Mouse (Mus musculus) mesoderm, embryonic 11.5 days (tissue): ENCODE results near the gene Fam172a.

Source experiments
- DNase-seq: peaks from one replicate; pipeline ENCODE4 v3.0.0-alpha.2; 2012; ENCODE audit warnings: low read depth, low spot score

Fam172a gene

DNA sequence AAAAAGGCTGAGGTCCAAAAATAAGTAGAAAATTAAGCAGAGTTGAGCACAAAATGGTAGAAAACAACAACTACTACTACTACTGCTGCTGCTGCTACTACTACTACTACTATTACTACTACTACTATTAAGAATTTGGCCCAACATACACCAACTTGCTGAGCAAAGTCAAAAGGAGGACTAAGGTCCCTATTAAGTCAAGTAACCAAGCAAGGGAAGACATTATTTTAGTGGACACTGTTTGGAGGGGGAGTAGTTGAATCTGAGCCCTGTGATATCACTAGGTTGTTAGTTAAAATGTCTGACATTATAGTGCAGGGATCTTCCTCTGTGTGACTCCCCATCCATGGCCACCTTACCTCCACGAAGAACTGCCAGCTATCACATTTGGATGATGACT lies 476.2 kb downstream of the Fam172a start:
- no peak for DNase-seq

DNA sequence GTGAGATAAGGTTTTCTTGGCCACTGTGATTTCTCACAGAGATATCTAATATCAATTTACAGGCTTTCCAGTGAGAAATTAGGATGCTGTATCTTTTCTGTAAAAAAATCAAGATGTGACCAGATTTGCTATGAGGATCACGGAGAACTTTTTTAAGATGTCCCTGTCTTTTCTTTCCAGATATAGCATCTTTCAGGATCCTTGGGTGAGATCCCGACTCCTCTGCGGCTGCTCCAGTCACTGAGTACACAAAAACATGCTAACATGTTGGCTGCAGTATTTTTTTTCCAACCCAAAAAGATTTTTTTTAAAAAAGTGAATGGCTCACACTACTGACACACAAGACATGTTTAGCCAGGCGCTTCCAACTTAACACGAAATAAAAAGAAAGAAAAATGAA lies 476.9 kb downstream of the Fam172a start:
- no peak for DNase-seq

DNA sequence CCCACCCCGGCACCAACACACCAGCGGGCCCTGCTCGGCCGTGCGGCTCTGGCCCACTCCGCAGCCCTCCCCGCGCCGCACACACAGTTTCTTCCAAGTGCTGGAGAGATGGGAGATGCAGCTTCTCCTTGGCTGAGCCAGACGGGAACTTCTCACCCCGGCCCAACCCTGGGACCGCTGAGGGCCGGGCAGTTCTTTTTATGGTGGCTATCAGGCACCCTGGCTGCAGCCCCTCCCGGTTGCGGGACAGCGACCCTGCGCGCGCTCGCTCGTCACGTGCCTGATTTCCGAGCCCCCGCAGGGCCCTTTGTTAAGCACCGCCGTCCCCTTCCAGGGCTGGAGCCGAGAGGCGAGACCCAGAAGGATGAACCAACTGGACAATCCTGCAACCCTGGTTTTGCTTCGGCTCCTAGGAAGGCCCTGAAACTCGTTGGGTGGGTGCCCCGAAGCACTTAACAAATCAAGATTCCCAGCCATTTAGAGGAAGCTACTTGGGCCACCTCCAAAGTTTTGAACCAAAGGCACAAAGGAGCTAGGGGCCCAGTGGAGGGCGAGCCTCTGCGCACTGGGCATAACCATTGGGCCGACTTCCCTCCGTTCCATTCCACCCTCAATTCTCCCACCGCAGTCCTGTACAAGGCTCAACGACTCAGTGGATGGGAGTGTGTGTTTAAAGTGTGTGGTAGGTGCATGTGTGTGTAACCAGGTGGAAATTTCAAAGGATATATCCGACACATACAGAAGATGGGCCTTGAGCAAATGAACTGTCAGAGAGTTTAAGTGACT lies 477.7 kb downstream of the Fam172a start:
- DNase-seq = no peak

DNA sequence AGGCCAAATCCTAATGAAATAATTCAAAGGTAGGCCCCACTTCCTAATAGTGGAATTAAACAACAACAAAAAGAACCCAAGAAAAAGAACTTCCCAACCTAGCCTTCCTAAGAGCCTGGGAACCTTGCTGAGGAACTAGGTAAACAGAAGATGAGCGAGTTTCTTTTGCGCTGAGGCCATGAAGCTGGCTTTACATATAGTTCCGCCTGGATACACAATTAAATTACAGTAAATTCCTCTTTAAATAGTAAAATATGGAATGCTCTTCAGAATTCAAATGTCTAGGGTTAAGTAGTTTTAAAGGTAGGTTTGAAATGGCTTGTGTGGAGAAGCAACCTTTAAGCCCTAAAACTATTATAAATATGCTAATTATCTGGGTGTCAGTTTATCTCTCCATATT lies 478.4 kb downstream of the Fam172a start:
- DNase-seq = no peak

DNA sequence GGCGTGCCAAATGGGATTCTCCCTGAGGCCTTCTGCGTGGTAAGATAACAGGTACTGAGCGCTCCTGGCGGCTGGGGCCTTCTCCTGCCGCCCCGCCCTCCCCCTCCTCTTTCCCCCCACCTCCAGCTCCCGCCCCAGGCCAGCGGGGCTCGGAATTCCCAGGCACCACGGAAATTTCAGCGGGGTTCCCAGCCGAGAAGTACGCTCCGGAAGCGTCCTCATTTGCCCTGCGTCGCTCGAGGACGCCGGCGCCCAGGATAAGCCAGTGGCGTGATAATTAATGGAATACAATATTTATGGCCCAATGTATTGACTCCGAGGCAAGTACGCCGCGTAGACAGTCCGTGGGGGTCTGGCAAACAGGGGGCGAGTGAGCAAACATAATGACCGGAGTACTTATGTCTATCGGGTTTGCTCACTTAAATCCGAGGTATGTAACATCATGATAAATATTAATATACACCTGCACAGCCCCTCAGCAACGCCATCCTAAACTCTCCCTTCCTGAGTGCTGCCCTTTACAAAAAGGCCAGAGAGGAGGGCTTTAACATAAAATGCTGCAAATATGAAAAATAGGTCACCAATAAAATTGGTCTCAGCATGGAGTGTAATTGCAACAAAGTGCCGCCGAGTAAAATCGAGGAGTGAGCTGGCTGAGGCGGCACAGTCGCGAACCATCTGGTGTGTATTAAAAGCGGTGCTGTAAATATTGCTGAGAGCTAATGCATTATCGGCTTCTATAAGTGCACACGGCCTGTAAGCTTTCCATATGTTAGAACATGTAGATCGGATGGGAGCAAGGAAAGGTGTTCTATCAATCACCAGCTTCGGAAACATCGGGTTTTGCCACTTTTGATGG lies 479.5 kb downstream of the Fam172a start:
- DNase-seq = no peak

- DNase-seq = no peak
Observed at GRCm38 (mm10) chr13:78181930-78182558, 480.2 kb downstream of the Fam172a start.

GRCm38 (mm10) chr13:78183004-78183403 lies 481.2 kb downstream of the Fam172a start:
- no peak for DNase-seq

DNA sequence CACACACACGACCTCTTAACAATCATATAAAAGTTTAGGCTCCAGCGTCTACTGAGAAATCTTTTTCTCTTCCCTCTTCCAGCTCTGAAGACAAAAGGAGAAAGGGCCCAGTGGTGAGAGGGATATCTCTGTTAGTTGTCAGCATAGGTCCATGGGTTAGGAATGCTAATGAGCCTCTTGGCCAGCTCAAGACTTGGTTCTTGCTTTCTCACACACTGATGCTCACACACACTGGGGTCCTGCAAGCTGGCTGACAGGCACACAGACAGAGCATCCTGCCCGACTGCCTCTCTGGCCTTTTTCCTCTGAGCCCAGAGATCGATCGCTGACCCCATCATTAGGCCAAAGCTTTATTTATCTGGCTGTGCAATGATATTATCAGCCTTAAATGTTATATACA lies 482.2 kb downstream of the Fam172a start:
- DNase-seq = no peak

DNA sequence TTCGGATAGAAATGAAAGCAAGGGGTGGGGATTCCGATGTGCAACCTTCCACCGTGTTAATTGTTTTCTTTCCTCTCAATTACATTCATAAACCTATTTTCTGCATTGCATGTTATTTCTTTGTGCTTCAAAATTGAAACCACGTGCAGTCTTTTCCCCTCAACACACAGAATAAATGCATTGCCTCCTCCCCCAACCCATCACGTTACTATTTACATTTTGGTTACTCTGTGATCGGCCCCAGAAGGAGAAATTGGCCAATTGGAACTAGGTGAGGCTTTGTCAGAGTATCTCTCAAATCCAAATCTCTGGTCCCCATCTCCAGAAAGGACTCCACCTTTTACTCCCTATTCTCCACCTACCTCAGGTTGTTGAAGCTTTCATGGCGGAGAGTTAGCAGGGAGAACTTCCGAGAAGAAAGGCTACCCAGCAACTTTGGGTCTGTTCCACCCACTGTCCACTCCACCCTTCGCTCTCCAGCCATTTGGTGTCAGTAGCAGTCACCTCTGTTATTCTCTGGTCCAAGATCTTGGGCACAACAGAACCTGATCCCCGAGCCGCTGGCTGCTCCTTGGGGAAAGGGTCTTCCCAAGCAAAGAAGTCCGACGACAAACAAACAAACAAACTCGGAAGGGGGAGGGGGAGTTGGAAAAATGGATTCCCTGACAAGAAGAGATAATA lies 483.1 kb downstream of the Fam172a start:
- DNase-seq = no peak

DNA sequence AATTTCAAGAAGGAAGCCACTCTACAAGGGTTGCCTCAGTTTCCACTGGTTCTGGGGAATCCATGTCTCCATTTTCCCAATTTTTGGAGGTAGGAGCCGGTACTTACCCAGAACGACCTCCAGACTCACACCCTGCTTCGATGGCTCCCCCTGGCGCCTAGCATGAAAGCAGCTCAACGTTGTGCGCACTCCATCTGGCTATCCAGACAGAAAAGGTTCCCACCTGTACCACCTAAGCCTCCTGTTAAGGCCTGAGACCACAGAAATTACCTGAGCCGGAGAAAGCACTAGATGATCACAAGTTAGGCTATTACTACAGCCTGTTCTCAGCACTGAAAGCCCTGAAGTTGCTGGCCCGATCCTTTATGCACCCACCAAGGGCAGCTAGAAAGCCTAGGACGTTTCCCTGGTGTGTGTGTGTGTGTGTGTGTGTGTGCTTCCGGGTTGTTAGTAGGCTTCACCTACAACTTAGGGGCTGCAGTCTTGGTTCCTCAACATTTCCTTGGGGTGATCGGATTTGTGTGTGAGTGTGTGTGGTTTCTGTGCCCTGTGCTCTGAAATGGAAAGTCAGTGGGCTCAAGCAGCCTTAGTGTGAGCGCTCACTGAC lies 484.6 kb downstream of the Fam172a start:
- no peak for DNase-seq

DNA sequence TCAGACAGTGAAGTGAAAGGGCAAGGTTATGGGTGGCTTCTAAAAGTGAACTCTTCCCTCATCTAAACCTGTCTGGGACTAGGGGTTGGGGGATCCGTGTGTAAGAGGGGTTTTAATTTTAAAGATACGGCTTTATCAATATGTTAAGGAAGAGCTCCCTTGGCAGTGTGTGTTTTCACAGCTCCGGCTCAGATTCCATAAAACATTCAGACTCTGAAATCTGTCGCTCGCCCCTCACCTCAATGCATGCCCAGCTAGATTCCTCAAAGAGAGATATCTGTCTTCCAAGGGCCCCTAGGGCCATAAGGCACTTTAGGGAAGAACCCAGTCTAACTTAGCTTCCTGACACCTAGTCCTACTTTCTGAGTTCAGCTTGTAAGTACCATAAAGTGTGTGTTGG lies 486.0 kb downstream of the Fam172a start:
- DNase-seq = no peak

DNA sequence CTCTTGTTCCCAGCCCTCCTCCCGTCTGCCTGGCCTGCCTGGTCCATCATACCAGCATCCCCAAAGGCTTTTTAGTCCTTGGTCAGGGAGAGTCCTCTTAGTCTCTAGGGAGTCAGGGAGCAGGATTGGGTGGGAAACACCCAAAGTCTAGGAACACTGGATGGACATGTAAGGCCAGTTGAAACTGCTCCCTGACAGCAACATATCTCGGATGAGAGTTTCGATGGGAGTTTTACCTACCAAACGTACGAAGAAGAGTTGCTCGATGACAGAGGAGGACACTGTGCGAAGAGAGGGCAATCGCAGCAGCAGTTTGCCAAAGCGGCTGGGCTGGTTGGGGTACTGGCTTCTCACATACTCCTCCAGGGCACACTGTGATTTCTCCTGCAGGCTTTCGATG lies 487.8 kb downstream of the Fam172a start:
- DNase-seq = no peak

DNA sequence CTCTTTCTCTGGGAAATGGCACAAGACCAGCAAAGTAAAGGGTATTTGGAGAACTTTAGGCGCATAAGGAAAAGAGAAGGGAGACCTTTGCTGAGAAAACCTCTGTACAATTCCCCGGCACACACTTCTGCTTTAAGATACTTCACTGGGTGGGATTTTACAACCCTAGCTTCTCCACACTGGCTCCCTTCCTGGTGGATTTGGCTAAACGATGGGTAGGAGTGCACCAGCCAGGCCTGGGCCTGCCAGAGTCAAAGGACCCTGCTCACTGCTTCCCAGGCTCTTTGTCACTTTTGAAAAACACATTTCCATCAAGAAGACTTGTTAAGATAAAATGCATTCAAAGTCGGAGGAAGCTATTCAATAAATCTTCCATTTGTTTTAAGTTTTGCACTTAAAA lies 491.4 kb downstream of the Fam172a start:
- DNase-seq = no peak

GRCm38 (mm10) chr13:78194135-78194849 lies 492.5 kb downstream of the Fam172a start:
- no peak for DNase-seq

GRCm38 (mm10) chr13:78194850-78195600 lies 493.2 kb downstream of the Fam172a start:
- no peak for DNase-seq

GRCm38 (mm10) chr13:78195601-78196115 lies 493.8 kb downstream of the Fam172a start:
- no peak for DNase-seq

- no peak for DNase-seq
Observed at GRCm38 (mm10) chr13:78196236-78196796, 494.5 kb downstream of the Fam172a start.

GRCm38 (mm10) chr13:78197286-78197818 lies 495.5 kb downstream of the Fam172a start:
- no peak for DNase-seq

DNA sequence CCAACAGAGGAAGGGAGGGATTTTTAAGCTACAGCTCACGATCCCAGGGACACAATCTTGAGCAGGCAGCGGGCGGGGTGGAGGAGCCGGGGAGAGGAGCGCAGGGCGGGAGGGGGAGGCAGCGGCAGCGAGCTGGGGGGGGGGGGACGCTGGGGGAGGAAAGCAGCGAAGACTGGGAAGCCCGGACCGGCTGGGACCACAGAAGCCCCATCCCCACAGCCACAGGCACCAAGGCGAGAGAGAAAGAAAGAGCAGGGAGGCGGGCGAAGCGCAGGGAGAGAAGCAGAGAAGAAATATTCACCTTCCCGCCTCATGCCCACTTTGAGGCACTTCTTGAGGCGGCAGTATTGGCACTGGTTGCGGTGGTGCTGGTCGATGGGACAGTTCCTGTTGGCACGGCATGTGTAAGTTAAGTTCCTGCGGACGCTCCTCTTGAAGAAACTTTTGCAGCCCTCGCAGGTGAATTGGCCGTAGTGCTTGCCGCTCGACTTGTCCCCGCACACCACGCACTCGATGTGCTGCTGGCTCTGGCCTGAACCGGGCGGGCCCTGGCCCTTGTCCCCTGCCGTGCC lies 496.1 kb downstream of the Fam172a start:
- DNase-seq = no peak
